Mouse (Mus musculus) stomach, embryonic 14.5 days (tissue): ENCODE data around the gene Nubpl. TPM values are rescaled to one million over a fixed set of nuclear protein-coding genes. Genes with fewer than 3 reads are reported as not detected.

Source experiments
- ATAC-seq: fragments of 200-750 bp; cut with Nextera tagmentation; 2 replicates; pipeline ENCODE4 v1.8.0; 2017; ENCODE audit warnings: low read depth, moderate TSS enrichment; ENCODE audit not compliant: insufficient number of reproducible peaks, insufficient read depth, low FRiP score
- H3K27ac ChIP-seq: fragments of 300-500 bp; sonication (generic); 2 replicates; pipeline ENCODE4 v1.5.1; 2014; ENCODE audit warnings: mild to moderate bottlenecking, low read length, moderate library complexity, mixed read lengths
- H3K27me3 ChIP-seq: fragments of 300-500 bp; sonication (generic); 2 replicates; pipeline ENCODE4 v1.6.1; 2014; ENCODE audit warnings: low read length, control low read depth, mixed read lengths; ENCODE audit not compliant: control insufficient read depth, insufficient read depth
- H3K36me3 ChIP-seq: fragments of 300-500 bp; sonication (generic); 2 replicates; pipeline ENCODE4 v1.6.1; 2014; ENCODE audit warnings: mild to moderate bottlenecking, control low read depth, low read length, moderate library complexity, mixed read lengths; ENCODE audit not compliant: control insufficient read depth, insufficient read depth
- H3K4me1 ChIP-seq: fragments of 300-500 bp; sonication (generic); 2 replicates; pipeline ENCODE4 v1.6.1; 2014; ENCODE audit warnings: low read length, control low read depth, mixed read lengths; ENCODE audit not compliant: control insufficient read depth, insufficient read depth
- H3K4me2 ChIP-seq: fragments of 300-500 bp; sonication (generic); replicated peaks from 2 replicates; pipeline ENCODE4 v1.6.1; 2014; ENCODE audit warnings: low read depth, low read length, control low read depth
- H3K4me3 ChIP-seq: fragments of 300-500 bp; sonication (generic); 2 replicates; pipeline ENCODE4 v1.5.1; 2014; ENCODE audit warnings: low read depth, low read length, control low read depth
- H3K9ac ChIP-seq: fragments of 300-500 bp; sonication (generic); replicated peaks from 2 replicates; pipeline ENCODE4 v1.6.1; 2014; ENCODE audit warnings: low read depth, mild to moderate bottlenecking, control low read depth, low read length, moderate library complexity, mixed read lengths
- H3K9me3 ChIP-seq: fragments of 300-500 bp; sonication (generic); 2 replicates; pipeline ENCODE4 v1.6.1; 2016; ENCODE audit warnings: low read depth, low read length, control low read depth; ENCODE audit not compliant: control insufficient read depth
- WGBS: fragments of 180-500 bp; shearing (Covaris S2); extraction: QIAGEN DNeasy Blood & Tissue Kit; methylation state at CpG from one replicate; pipeline ENCODE4 v1.1.7; 2014; 5-methylcytosine and 5-hydroxymethylcytosine counted together
- polyA plus RNA-seq: library from polyadenylated mRNA; unstranded; fragments of >200 nt; fragmentation: Nextera tagmentation; extraction: Ambion mirVana; gene quantifications from 2 replicates; pipeline ENCODE4 v1.2.1, GENCODE M21; 2014

Gene Nubpl
- polyA plus RNA-seq, 1 experiment from 2014 or later = 14.9 TPM

DNA sequence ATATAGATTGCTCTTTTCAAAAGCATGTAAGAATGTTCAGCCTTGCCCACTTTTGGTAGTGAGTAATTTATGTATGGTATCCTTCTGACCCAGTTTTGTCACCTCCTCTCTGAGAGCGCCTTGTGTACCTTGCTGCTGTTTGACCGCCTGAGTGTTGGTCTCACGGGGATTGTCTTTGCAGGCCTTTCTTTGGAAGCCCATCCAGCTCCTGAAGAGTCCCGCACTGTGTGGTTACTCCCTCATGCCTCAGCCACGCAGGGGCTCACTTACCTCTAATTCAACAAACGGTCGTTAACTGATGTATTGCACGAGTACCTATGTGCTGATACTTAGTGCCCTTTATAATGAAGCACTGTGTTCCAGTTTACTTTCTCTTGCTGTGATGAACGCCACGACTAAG lies 192.1 kb downstream of the Nubpl start:
- no peak overlapping the region; the same call in 1 of the 2 replicates for H3K27ac ChIP-seq

DNA sequence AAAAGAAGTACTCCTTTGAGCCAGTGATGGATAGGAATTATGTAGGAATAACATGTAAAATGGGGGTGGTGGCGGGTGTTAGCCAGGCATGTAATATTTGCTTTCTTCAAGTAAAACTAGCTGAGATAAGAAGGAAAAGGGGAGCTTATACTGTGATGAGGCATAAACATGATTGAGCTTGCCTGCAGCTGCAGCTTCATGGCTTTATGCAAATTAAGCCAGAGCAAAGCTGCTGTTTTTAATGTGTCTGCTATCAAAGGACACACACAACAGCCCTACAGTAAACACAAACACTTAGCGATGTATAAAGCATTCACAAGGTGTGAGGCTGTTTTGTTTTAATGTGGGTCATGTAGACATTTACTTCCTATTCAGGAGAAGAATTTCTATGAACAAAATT lies 196.4 kb downstream of the Nubpl start:
- no peak overlapping the region for H3K4me3 ChIP-seq
- no peaks in the 10 kb centered on the region for H3K27me3 ChIP-seq
- no peaks in the 10 kb centered on the region for H3K36me3 ChIP-seq
- 82% methylated on average over 2 of the region's 2 CpGs for WGBS
- H3K9ac ChIP-seq = no peak overlapping the region
- no peaks in the 10 kb centered on the region for H3K9me3 ChIP-seq
- H3K4me2 ChIP-seq = no peak overlapping the region
- peaks cover 3% of the 10 kb centered on the region; the same call in 1 of the 2 replicates for H3K4me1 ChIP-seq
- ATAC-seq = no peak
- no peak overlapping the region for H3K27ac ChIP-seq

More for the DNA sequence above, 192.1 kb downstream of the Nubpl start:
- Histone ChIP-seq H3K9me3 (no peaks in the 10 kb centered on the region), H3K36me3 (no peaks in the 10 kb centered on the region), H3K4me3 (no peak overlapping the region), H3K9ac (no peak overlapping the region), H3K27me3 (no peaks in the 10 kb centered on the region), H3K4me1 (peaks cover 12% of the 10 kb centered on the region; the same call in 1 of the 2 replicates), H3K4me2 (no peak overlapping the region)
- 57% methylated on average over 10 of the region's 10 CpGs for WGBS
- no peak for ATAC-seq

GRCm38 (mm10) chr12:52297988-52298387 lies 200.5 kb downstream of the Nubpl start:
- 85% methylated on average over 2 of the region's 2 CpGs for WGBS
- no peak for ATAC-seq
- H3K4me3 ChIP-seq = no peak overlapping the region

GRCm38 (mm10) chr12:52298683-52299082 lies 201.1 kb downstream of the Nubpl start:
- ATAC-seq = no peak
- Histone ChIP-seq H3K27me3 (no peaks in the 10 kb centered on the region), H3K4me1 (no peaks in the 10 kb centered on the region), H3K4me2 (no peak overlapping the region), H3K36me3 (no peaks in the 10 kb centered on the region), H3K9me3 (no peaks in the 10 kb centered on the region), H3K27ac (no peak overlapping the region), H3K4me3 (no peak overlapping the region), H3K9ac (no peak overlapping the region)
- 68% methylated on average over 1 of the region's 1 CpGs for WGBS

More at GRCm38 (mm10) chr12:52297988-52298387, 200.5 kb downstream of the Nubpl start:
- Histone ChIP-seq H3K4me1 (no peaks in the 10 kb centered on the region), H3K9me3 (no peaks in the 10 kb centered on the region), H3K9ac (no peak overlapping the region), H3K4me2 (no peak overlapping the region), H3K36me3 (no peaks in the 10 kb centered on the region), H3K27me3 (no peaks in the 10 kb centered on the region), H3K27ac (no peak overlapping the region)

- no peaks in the 10 kb centered on the region for H3K4me1 ChIP-seq
- no peaks in the 10 kb centered on the region for H3K9me3 ChIP-seq
- no peak overlapping the region for H3K9ac ChIP-seq
- no peak overlapping the region for H3K27ac ChIP-seq
- 75% methylated on average over 2 of the region's 2 CpGs for whole genome bisulfite sequencing
- ATAC-seq = no peak
- no peak overlapping the region for H3K4me3 ChIP-seq
- H3K36me3 ChIP-seq = no peaks in the 10 kb centered on the region
- no peaks in the 10 kb centered on the region for H3K27me3 ChIP-seq
- H3K4me2 ChIP-seq = no peak overlapping the region
Observed at GRCm38 (mm10) chr12:52302961-52303360, 205.4 kb downstream of the Nubpl start.

DNA sequence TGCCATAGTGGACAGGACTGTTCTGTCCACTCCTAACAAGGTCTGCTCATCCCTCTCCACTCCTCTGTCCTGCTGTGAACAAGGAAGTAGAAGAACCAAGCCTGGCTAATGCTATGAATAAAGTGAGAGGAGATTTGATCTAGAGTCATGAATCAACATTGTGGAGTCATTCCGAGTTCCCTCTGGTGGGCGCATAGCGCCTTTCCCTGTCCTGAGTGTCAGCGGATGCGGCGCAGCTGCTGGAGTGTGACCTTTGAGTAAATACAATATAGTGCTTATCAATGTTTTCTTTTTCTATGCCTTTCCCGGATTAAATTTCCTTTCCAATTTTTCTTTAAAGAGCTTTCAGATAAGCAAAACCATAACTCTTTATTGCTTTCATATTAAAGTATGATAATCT lies 208.8 kb downstream of the Nubpl start:
- no peak overlapping the region for H3K4me2 ChIP-seq
- H3K27ac ChIP-seq = no peak overlapping the region
- ATAC-seq = no peak
- no peaks in the 10 kb centered on the region for H3K36me3 ChIP-seq
- no peaks in the 10 kb centered on the region for H3K27me3 ChIP-seq
- 70% methylated on average over 7 of the region's 7 CpGs for WGBS
- H3K4me3 ChIP-seq = no peak overlapping the region
- no peaks in the 10 kb centered on the region for H3K9me3 ChIP-seq
- H3K9ac ChIP-seq = no peak overlapping the region
- H3K4me1 ChIP-seq = no peaks in the 10 kb centered on the region

DNA sequence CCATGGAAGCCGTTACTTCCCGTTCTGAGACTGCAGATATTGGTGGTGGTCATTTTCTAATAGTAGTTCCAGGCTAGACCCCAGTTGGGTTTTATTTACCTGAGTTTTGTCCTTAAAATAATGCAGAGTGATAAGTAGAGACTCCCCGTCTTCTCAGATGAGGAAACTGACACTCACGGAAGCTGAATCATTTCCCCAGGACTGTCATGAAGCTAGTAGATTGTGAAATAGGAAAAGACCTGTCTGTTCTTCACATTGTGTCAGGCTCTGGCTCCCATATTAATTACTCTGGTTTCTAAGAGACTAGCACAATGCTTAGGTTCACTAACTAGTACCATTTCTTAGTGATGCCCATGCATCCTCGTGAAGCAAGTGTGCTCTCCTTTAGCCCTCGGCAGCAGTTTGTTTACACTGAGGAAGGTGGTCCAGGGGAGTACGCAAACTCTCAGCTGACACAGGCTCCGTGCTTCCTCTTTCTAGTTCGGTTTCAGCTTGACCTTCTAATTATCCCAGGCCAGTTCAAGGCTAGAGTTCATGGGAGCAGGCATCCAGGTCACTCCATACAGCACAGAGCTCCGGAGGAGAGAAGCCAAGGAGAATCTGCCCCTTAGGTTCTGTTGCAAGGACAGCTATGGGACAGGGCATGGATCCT lies 209.9 kb downstream of the Nubpl start:
- no peak overlapping the region for H3K9ac ChIP-seq
- H3K4me2 ChIP-seq = no peak overlapping the region
- no peaks in the 10 kb centered on the region for H3K4me1 ChIP-seq
- H3K4me3 ChIP-seq = no peak overlapping the region
- no peaks in the 10 kb centered on the region for H3K9me3 ChIP-seq
- ATAC-seq = no peak
- WGBS = 59% methylated on average over 10 of the region's 10 CpGs
- H3K36me3 ChIP-seq = no peaks in the 10 kb centered on the region
- no peak overlapping the region for H3K27ac ChIP-seq
- no peaks in the 10 kb centered on the region for H3K27me3 ChIP-seq

DNA sequence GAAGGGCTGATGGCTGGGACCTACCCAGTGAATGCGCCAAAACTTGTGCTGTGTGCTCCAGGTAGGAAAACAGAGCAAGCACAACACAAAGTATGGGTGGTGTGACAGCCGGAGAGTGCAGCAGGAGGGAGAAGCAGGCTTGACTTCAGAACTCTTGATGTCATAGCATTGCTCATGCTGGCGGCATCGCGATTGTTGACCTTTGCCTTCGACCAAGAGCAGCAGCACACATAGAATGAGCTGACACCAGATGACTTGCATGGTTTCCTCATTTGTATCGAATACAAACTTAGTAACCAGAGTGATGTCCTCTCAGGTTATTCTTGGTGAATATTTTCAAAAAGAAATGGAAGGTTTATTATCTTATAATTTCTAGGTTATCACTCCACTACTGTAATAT lies 211.1 kb downstream of the Nubpl start:
- Histone ChIP-seq H3K9ac (no peak overlapping the region), H3K4me3 (no peak overlapping the region), H3K36me3 (no peaks in the 10 kb centered on the region), H3K27me3 (no peaks in the 10 kb centered on the region), H3K27ac (no peak overlapping the region), H3K4me2 (no peak overlapping the region), H3K9me3 (peaks cover 4% of the 10 kb centered on the region; the same call in 1 of the 2 replicates), H3K4me1 (no peaks in the 10 kb centered on the region)
- WGBS = 84% methylated on average over 7 of the region's 7 CpGs
- ATAC-seq = no peak

- ATAC-seq = no peak
- no peak overlapping the region for H3K4me2 ChIP-seq
- H3K4me3 ChIP-seq = no peak overlapping the region
- WGBS = 86% methylated on average over 3 of the region's 3 CpGs
- peaks cover 4% of the 10 kb centered on the region; the same call in 1 of the 2 replicates for H3K9me3 ChIP-seq
- H3K27ac ChIP-seq = no peak overlapping the region
- H3K4me1 ChIP-seq = no peaks in the 10 kb centered on the region
- H3K27me3 ChIP-seq = no peaks in the 10 kb centered on the region
- H3K9ac ChIP-seq = no peak overlapping the region
- H3K36me3 ChIP-seq = no peaks in the 10 kb centered on the region
Observed at GRCm38 (mm10) chr12:52314818-52315217, 217.3 kb downstream of the Nubpl start.
